Mouse (Mus musculus): Measurements from ENCODE around the gene Lmo3.

GRCm38 (mm10) chr6:138597016-138597415 lies 15.2 kb upstream of the Lmo3 start:
- TF ChIP-seq POLR2A (IDR thresholded peaks at IDR 0.05; ENCODE audit: extremely low read depth, insufficient read depth, low read length) (no peak), CTCF (IDR thresholded peaks at IDR 0.05; ENCODE audit: low read depth, low read length) (no peak)

Data from liver, adult 2 months (tissue).